Mouse (Mus musculus): Measurements from ENCODE around the gene Ackr1. TPM values are rescaled to one million over a fixed set of nuclear protein-coding genes. Genes with fewer than 3 reads are reported as not detected.
"Not testable (repeated sequence)": the region's sequence is repeated elsewhere in the genome, so short reads cannot be mapped to it uniquely, and the experiment has no call there.

The Ackr1 gene
- total RNA-seq, 2 experiments from 2014 or later, result 10.8 to 15.1 TPM

DNA sequence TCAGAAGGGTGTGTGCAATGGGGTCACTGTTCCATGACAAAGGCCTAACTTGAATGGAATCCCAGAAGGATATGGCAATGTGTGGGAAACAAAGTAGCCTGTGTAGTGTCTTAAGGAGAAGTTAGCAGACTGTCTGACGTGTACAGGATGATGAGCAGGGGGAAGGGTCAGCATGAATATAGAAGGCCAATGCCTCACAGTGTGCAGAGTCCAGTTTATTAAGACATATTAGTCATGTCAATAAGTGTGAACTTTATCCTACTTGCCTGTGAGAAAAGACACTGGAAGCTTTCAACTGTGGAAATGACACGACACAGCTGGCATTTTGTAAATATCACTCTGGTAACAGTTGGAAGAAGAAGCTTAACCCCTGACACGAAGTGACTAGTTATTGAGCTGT, 30.8 kb downstream of the Ackr1 start:
- DNase-seq (ENCODE audit: low spot score in 2 of 2), result not testable (repeated sequence)

Other genes starting within 250 kb of the Ackr1 start
- not detected for gene Olfr1408, start 196.4 kb downstream of the Ackr1 start, total RNA-seq (2021)
- gene Olfr1406, start 143.1 kb downstream of the Ackr1 start, total RNA-seq (2021), result not detected
- gene Olfr218, start 135.9 kb downstream of the Ackr1 start, total RNA-seq (2021), result not detected
- gene Olfr1404, start 121.4 kb downstream of the Ackr1 start, total RNA-seq (2021), result not detected
- gene Fcer1a, start 106.5 kb downstream of the Ackr1 start, total RNA-seq (2021), result under 1 TPM in 1 of 2 experiments, not detected in 1; 0.54 TPM
- not detected for gene Olfr418, start 67.7 kb downstream of the Ackr1 start, total RNA-seq (2021)
- not detected for gene Mptx2, start 56.0 kb downstream of the Ackr1 start, total RNA-seq (2021)
- 1 to 10 TPM in 1 of 2 experiments, under 1 TPM in 1; 0.71 to 2.9 TPM for gene Aim2, start 17.1 kb upstream of the Ackr1 start, total RNA-seq (2021)
- gene Cadm3, start 33.9 kb upstream of the Ackr1 start, total RNA-seq (2021), result 10 to 100 TPM; 28.7 to 33.7 TPM
- not detected for gene Ifi206, start 157.3 kb upstream of the Ackr1 start, total RNA-seq (2021)
- not detected for gene Ifi214, start 202.2 kb upstream of the Ackr1 start, total RNA-seq (2021)